Mouse (Mus musculus) ZHBTc4 (cell line): ENCODE data around the gene Gpn3.

Experiments
- DNase-seq: peaks from one replicate; pipeline ENCODE4 v3.0.0-alpha.2; 2011; ENCODE audit warnings: low read depth, low spot score

Gpn3 gene

GRCm38 (mm10) chr5:122422071-122422964, 50.6 kb downstream of the Gpn3 start:
- peak; percentile 91 for DNase-seq

- DNase-seq, result no peak
Measured at GRCm38 (mm10) chr5:122423083-122423482, 51.4 kb downstream of the Gpn3 start.

- DNase-seq, result no peak
Measured at GRCm38 (mm10) chr5:122425550-122425949, 53.9 kb downstream of the Gpn3 start.

- DNase-seq, result peak; percentile 75
Measured at GRCm38 (mm10) chr5:122430036-122430775, 58.5 kb downstream of the Gpn3 start.

GRCm38 (mm10) chr5:122431221-122431620, 59.5 kb downstream of the Gpn3 start:
- DNase-seq, result no peak
